Mouse (Mus musculus) CH12.LX (cell line): ENCODE data around the gene Gga1. TPM values are rescaled to one million over a fixed set of nuclear protein-coding genes. Genes with fewer than 3 reads are reported as not detected.

Experiments
- DNase-seq: peaks from one replicate; pipeline ENCODE4 v3.0.0-alpha.2; 2013; ENCODE audit errors: extremely low read depth
- H3K27ac ChIP-seq: 2 replicates; pipeline ENCODE4 v1.5.1; 2012; ENCODE audit warnings: low read depth, mild to moderate bottlenecking, control low read depth, moderate library complexity; ENCODE audit not compliant: insufficient read depth
- H3K27me3 ChIP-seq: replicated peaks from 2 replicates; pipeline ENCODE3; 2012; ENCODE audit warnings: inconsistent platforms
- H3K36me3 ChIP-seq, 2 experiments: replicated peaks in 1 of 2; 2 replicates each; pipeline versions ENCODE3 to v1.6.1; 2012; ENCODE audit warnings: inconsistent platforms in 1 of 2, low read length in 1 of 2, mild to moderate bottlenecking in 1 of 2, mixed read lengths in 1 of 2, moderate library complexity in 1 of 2; ENCODE audit not compliant: control insufficient read depth in 1 of 2, insufficient read depth in 1 of 2
- H3K4me1 ChIP-seq, 2 experiments: 2 replicates each; pipeline ENCODE4 v1.6.1; 2012; ENCODE audit warnings: inconsistent platforms in 1 of 2, moderate library complexity in 1 of 2; ENCODE audit not compliant: insufficient read depth in 2 of 2, control insufficient read depth in 1 of 2
- H3K4me2 ChIP-seq: 2 replicates; pipeline ENCODE4 v1.6.1; 2012; ENCODE audit warnings: low read depth, mild to moderate bottlenecking, control low read depth; ENCODE audit not compliant: poor library complexity, insufficient read depth, severe bottlenecking
- H3K4me3 ChIP-seq, 3 experiments: fragments of 150-350 bp in 1 of 3; sonication (generic) in 1 of 3; replicated peaks in 1 of 3; 2 replicates each; pipeline versions ENCODE3 to v1.5.1; 2011 to 2012; ENCODE audit warnings: low read depth in 2 of 3, low read length in 2 of 3, mild to moderate bottlenecking in 2 of 3, moderate library complexity in 2 of 3, control low read depth in 1 of 3, improper control_type of control experiment in 1 of 3, inconsistent platforms in 1 of 3, mixed read lengths in 1 of 3; ENCODE audit not compliant: poor library complexity in 1 of 3
- H3K79me2 ChIP-seq: replicated peaks from 2 replicates; pipeline ENCODE4 v1.6.1; 2012; ENCODE audit warnings: mild to moderate bottlenecking, moderate library complexity; ENCODE audit not compliant: control insufficient read depth, poor library complexity, insufficient read depth, severe bottlenecking; ENCODE audit errors: extremely low read depth
- H3K9ac ChIP-seq: 2 replicates; pipeline ENCODE4 v1.6.1; 2012; ENCODE audit warnings: low read depth, mild to moderate bottlenecking, control low read depth, moderate library complexity; ENCODE audit not compliant: insufficient read depth
- H3K9me3 ChIP-seq: replicated peaks from 2 replicates; pipeline ENCODE3; 2012; ENCODE audit warnings: low read length, inconsistent platforms, mixed read lengths
- BHLHE40 ChIP-seq: IDR thresholded peaks from 2 replicates; pipeline ENCODE4 v1.6.1; 2011; ENCODE audit warnings: mild to moderate bottlenecking, low read depth, low read length, improper control_type of control experiment
- CHD2 ChIP-seq: IDR thresholded peaks from 2 replicates; pipeline ENCODE4 v1.6.1; 2011; ENCODE audit warnings: low read length, improper control_type of control experiment
- CTCF ChIP-seq, 2 experiments: IDR thresholded peaks in 1 of 2; conservative IDR thresholded peaks in 1 of 2; 2 replicates each; pipeline ENCODE4 v1.5.1; 2011 to 2012; ENCODE audit warnings: low read depth in 2 of 2, low read length in 2 of 2, improper control_type of control experiment in 1 of 2, inconsistent platforms in 1 of 2, mild to moderate bottlenecking in 1 of 2, moderate library complexity in 1 of 2
- MAZ ChIP-seq: IDR thresholded peaks from 2 replicates; pipeline ENCODE4 v1.6.1; 2012; ENCODE audit warnings: low read depth, mild to moderate bottlenecking, inconsistent platforms, low read length, improper control_type of control experiment, moderate library complexity
- NELFE ChIP-seq: IDR thresholded peaks from 2 replicates; pipeline ENCODE4 v1.6.1; 2011; ENCODE audit warnings: low read depth, low read length, improper control_type of control experiment
- POLR2A ChIP-seq: IDR thresholded peaks from 2 replicates; pipeline ENCODE4 v1.6.1; 2011; ENCODE audit warnings: low read depth, mild to moderate bottlenecking, improper control_type of control experiment, low read length
- RAD21 ChIP-seq: IDR thresholded peaks from 2 replicates; pipeline ENCODE4 v1.6.1; 2011; ENCODE audit warnings: low read depth, mild to moderate bottlenecking, low read length, improper control_type of control experiment, moderate library complexity
- RCOR1 ChIP-seq: conservative IDR thresholded peaks from 2 replicates; pipeline ENCODE4 v1.6.1; 2012; ENCODE audit warnings: low read depth, mild to moderate bottlenecking, inconsistent platforms, low read length, improper control_type of control experiment
- SMC3 ChIP-seq: IDR thresholded peaks from 2 replicates; pipeline ENCODE4 v1.6.1; 2011; ENCODE audit warnings: low read depth, low read length, improper control_type of control experiment
- TBP ChIP-seq: conservative IDR thresholded peaks from 2 replicates; pipeline ENCODE4 v1.6.1; 2011; ENCODE audit warnings: low read depth, low read length, improper control_type of control experiment
- UBTF ChIP-seq: IDR thresholded peaks from 2 replicates; pipeline ENCODE4 v1.6.1; 2012; ENCODE audit warnings: low read depth, mild to moderate bottlenecking, inconsistent platforms, low read length, improper control_type of control experiment, moderate library complexity
- USF1 ChIP-seq: IDR thresholded peaks from 2 replicates; pipeline ENCODE4 v1.6.1; 2014; ENCODE audit warnings: low read depth, mild to moderate bottlenecking, inconsistent platforms, low read length, improper control_type of control experiment
- USF2 ChIP-seq: conservative IDR thresholded peaks from 2 replicates; pipeline ENCODE4 v1.6.1; 2011; ENCODE audit warnings: low read depth, low read length, improper control_type of control experiment
- ZC3H11A ChIP-seq: IDR thresholded peaks from 2 replicates; pipeline ENCODE4 v1.6.1; 2012; ENCODE audit warnings: low read depth, mild to moderate bottlenecking, inconsistent platforms, low read length, improper control_type of control experiment
- ZKSCAN1 ChIP-seq: IDR thresholded peaks from 2 replicates; pipeline ENCODE4 v1.6.1; 2012; ENCODE audit warnings: low read depth, inconsistent platforms, low read length, improper control_type of control experiment, borderline replicate concordance
- ZMIZ1 ChIP-seq: IDR thresholded peaks from 2 replicates; pipeline ENCODE4 v1.6.1; 2012; ENCODE audit warnings: low read depth, mild to moderate bottlenecking, inconsistent platforms, low read length, improper control_type of control experiment
- dilution Hi-C: fragments of 300-500 bp; cut with MboI; formaldehyde crosslinking; loops from 2 replicates; pipeline ENCODE4 v1.14.3; 2020; ENCODE audit warnings: low sequenced_read_pairs; ENCODE audit not compliant: extremely low pct_unique_long_range_greater_than_20kb, extremely low pct_ligation_motif_present
- in situ Hi-C: fragments of 300-500 bp; cut with MboI; formaldehyde crosslinking; loops from 3 replicates; pipeline ENCODE4 v1.14.3; 2019; ENCODE audit warnings: low sequenced_read_pairs, low pct_ligation_motif_present, low pct_unique_long_range_greater_than_20kb, mixed read lengths
- polyA plus RNA-seq: library from polyadenylated mRNA; unstranded; fragments of >175 nt; gene quantifications from 2 replicates; pipeline ENCODE4 v1.2.1, GENCODE M21; 2012; ENCODE audit warnings: low read depth; ENCODE audit not compliant: insufficient read length
- total RNA-seq, 2 experiments: library from RNA; depleted of rRNA; stranded (reverse); fragments of 300-350 nt in 1 of 2; fragments of >200 nt in 1 of 2; gene quantifications; 2 replicates each; pipeline ENCODE4 v1.2.3; 2012 to 2014

Gene Gga1
- total and polyA plus RNA-seq, 3 experiments, result 5.7 to 24.5 (median 13.7) TPM

GRCm38 (mm10) chr15:78908982-78909381 lies 32.0 kb downstream of the Gga1 start:
- Histone ChIP-seq H3K4me2 (no peak overlapping the region), H3K9me3 (peaks cover 7% of the 10 kb centered on the region), H3K36me3 (peaks cover 76 to 99% of the 10 kb centered on the region in 2 experiments), H3K79me2 (no peaks in the 10 kb centered on the region), H3K9ac (no peak overlapping the region), H3K27me3 (no peaks in the 10 kb centered on the region), H3K4me3 (no peak overlapping the region), H3K27ac (no peak overlapping the region), H3K4me1 (peaks cover 0 to 7% of the 10 kb centered on the region in 2 experiments; a peak in 2 of 4 replicates)
- no peak for DNase-seq
- TF ChIP-seq RCOR1 (no peak), MAZ (no peak), ZC3H11A (no peak), POLR2A (no peak), BHLHE40 (no peak), NELFE (no peak), USF2 (no peak), CHD2 (no peak), ZMIZ1 (no peak), ZKSCAN1 (no peak)
- in situ Hi-C loops (loop anchor here (5.0 to 25.0 kb wide), 2 partner anchors 38 to 428 kb away; partner anchors contain the start of genes Maff, Pla2g6 and Triobp), dilution Hi-C loops (no loop called here)

DNA sequence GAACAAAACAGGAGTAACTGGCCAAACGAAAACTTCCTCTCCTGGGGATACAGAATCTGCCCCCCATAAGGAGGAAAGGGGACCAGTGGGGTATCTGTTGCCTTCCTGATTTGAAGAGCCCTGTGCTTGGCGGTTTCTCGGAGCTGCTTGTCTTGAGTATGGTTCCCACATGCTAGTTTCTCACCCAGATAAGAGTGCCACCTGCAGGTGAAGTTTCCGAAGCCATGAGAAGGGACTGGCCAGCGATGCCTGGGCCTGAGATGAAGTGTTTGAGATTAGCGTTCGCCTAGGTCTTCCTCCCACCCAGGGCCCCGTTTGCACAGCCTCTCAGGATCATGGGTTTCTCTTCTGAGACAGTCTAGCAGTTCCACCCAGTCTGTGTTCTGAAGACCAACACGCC lies 35.0 kb downstream of the Gga1 start:
- peaks cover 53 to 94% of the 10 kb centered on the region in 2 experiments for H3K36me3 ChIP-seq
- H3K4me2 ChIP-seq, result no peak overlapping the region
- in situ Hi-C loops, result loop anchor here (25.0 kb wide), 1 partner anchor 425 kb away; the partner anchor contains the start of genes Maff and Pla2g6
- peaks cover 8% of the 10 kb centered on the region for H3K9me3 ChIP-seq
- no peaks in the 10 kb centered on the region for H3K27me3 ChIP-seq
- dilution Hi-C loops, result no loop called here
- TF ChIP-seq RAD21 (peak; percentile 44), USF1 (no peak), TBP (no peak), SMC3 (peak; percentile 49), CTCF (conservative IDR thresholded peaks at IDR 0.05 in 1 of 2, IDR thresholded peaks at IDR 0.05 in 1 of 2; ENCODE audit: low read depth in 2 of 2, low read length in 2 of 2) (peak in 1 of 2 experiments; percentile 67; a peak in 2 of 4 replicates), UBTF (no peak)
- no peak overlapping the region for H3K4me3 ChIP-seq
- H3K9ac ChIP-seq, result no peak overlapping the region
- H3K27ac ChIP-seq, result no peak overlapping the region
- DNase-seq, result no peak
- H3K4me1 ChIP-seq, result peaks cover 7 to 13% of the 10 kb centered on the region in 2 experiments; a peak in 3 of 4 replicates
- no peaks in the 10 kb centered on the region for H3K79me2 ChIP-seq
